Mouse (Mus musculus) kidney, adult 8-10 months (tissue): Measurements from ENCODE around the gene Tnni3.

Experiments used
- DNase-seq, 2 experiments: peaks; one replicate each; pipeline ENCODE4 v3.0.0; 2022

Tnni3 gene

DNA sequence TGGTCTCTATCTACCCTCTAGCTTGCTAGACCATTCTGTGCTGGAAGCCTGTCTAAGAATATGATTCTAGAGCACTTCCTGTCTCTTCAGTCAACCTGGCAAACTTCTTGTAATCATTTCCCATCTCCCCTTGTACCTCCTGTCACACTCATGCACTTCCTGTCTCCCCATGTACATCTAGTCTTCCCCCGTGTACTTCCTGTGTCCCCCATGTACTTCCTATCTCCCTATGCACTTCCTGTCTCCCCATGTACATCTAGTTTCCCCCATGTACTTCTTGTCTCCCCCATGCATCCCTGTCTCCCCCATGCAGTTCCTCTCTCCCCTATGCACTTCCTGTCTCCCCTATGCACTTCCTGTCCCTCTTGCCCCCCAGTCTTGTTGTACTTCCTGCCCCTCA, 5.5 kb downstream of the Tnni3 start:
- DNase-seq, result no peak

DNA sequence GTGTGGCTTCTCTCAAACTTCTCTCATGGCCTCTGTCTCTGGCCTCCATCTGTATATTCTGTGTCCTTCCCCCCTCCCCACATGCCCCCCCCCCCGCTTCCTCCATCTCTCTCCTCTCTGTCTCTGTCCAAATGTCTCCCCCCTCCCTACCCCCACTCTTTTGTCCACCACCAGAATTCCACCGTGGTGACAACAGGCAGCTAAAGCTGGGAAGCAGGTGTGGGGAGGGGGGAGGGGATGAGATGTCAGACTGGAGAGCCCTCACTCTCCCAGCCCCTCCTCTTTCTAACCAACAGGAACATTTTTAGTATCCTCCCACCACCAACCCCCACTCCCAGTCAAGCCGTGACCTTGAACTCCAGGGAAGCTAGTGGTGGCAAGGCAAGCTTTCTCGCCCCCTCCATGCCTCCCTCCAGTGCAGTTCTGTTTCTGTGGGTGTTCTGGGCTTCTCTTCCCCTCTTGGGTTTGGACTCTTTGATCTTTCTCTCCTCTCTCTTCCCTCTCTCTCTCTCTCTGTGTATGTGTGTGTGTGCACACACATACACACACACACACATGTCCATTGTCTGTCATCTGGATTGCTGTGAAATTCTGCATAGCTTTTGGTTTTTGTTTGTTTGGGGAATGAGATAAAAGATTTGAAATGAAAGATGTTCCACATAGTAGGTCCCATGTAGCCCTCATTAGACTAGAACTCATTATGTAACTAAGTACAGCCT, 7.5 kb downstream of the Tnni3 start, which contains the start of gene Tnnt1:
Gene Tnnt1, minus strand, starts transcription at position 51 of the 719 bp plus-strand sequence.
- DNase-seq, result no peak

DNA sequence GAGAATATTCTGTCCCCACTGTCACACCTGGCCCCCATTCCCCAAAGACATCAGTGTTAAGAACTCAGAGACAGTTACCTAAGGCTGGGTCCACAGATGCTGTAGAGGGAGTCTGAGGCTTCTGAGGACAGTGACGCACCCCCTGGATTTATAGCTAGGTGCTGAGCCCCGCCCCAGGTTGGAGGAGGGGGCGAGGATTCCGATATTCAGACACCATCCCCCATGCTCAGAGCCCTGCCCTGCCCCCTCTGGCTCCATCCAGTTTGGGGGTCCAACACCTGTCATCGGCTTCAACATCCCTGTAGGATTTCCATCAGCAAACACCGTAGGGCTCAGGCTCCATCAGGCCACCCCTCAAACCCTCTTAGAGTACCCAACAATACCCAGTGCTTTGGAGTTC, 8.2 kb downstream of the Tnni3 start:
- no peak for DNase-seq

DNA sequence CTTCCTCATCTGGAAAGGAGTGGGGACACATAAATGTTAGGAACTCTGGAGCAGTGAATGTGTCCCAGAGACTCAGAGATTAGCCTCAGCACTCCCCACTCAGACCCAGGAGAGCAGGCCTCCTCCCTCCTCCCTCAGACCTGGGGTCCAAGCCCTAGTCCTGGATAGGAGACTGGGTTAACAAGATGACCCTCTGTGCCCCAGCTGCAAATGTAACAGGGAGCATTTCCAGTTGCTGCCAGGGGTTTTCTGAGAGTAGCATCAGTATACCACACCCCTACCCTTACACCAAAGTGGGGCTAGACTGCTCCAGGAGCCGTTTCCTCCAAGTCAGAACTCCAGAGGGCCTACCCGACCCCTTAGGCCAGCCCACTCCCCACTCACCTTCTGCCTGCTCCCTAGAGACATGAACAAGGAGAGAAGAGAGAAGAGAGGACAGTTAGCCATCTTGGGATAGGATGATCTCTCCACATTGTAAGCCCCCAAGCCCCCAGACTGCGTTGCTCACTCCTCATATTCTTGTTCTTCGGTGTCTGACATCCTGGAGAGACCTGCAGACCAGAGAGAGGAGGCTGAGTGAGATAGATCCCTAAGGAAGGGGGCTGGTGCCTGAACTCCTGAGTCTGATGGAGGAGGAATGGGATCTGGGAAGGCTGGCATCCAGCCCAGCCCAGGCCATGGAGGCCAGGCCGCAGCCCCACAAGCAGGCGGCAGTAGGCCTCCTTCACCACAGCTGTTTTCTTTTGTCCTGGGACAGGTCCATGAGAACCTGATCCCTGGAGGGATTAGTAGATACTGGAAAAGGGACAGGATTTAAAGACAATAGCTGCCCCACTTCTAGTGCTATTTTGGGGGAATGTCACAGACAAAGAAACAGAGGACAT, 10.0 kb downstream of the Tnni3 start:
- DNase-seq, result no peak

DNA sequence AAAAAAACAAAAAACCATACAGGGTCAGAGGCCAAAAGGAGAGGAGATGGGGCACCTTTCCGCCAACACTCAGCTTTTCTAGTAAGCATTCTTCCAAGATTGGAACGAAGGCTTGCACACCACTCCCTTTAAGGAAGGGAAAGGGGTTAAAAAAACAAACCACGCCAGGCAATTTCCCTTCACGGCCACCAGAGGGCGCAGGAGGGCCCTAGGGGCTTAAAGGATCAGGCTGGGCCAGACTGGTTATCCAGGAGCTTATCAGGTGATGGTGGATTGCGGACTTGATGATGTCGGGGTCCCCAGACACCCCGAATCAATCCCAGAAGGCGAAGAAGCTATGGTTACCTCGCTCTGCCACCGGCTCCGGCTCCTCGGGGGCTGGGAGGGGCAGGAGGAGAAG, 10.8 kb downstream of the Tnni3 start:
- DNase-seq, result no peak

DNA sequence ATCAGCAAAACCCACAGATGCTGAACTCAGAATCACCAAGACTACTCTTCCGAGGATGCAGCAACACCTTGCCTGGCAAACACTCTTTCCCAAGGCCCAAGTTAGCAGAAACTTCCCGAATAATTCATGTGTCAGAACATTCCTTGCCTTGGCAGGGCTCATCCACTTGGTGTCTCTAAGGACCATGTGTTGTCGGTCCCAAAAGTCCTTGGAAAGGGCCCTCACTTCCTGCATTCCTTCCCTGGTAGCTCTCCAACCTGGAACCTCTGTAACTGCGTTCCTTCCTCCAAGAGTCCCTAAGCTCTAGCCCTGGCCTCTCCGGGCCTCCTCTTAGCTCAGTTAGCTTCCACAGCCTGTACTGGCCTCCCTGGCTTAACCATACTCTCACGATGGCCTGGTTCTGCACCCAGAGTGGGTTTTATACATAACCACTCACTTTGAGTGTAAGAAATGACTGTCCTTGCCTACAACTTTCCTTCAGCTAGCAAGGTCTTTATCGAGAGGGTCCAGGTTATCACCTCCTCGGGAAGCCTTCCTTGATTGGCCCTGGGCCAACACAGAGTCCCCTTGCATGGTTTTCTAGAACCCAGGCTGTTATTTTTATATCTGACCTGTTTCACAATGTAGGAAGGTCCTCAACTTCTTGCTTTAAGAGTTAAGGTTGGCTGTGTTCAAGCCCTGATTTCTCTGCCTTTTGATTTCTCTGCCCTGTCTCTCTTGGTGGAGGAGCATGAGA, 12.4 kb downstream of the Tnni3 start:
- no peak for DNase-seq

DNA sequence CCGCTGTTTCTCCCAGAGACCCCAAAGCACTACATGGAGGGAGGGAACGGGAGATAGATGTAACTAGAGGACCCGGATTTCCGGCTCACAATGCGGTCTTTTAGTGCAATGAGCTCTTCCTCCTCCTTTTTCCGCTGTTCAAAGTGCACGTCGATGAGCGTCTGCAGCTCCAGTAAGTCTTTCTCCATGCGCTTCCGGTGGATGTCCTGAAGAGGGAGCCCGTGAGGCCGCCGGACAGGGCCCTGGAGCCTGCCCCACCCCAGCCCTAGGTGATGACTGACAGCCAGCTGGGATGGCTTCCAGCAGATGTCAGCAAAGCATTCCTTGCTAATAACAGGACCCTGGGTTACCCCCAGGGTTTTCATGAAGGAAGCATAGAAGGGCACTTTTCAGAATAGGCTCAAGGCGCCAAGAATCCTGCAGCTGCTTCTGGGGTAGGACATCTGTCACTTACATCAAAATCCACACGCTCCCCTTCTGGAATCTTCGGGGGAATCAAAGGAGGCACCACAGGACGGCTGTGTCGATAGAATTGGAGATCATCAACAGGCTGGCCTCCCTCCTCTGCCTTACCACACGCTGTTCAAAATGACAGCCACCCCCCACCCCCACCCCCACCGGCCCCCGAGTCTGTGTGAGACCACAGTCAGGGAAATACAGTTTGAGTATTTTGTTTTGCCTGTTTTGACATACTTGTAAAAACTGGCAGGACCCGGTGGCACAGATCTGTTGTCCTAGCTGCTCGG, 14.0 kb downstream of the Tnni3 start:
- peak; percentile 70 to 74 for DNase-seq

DNA sequence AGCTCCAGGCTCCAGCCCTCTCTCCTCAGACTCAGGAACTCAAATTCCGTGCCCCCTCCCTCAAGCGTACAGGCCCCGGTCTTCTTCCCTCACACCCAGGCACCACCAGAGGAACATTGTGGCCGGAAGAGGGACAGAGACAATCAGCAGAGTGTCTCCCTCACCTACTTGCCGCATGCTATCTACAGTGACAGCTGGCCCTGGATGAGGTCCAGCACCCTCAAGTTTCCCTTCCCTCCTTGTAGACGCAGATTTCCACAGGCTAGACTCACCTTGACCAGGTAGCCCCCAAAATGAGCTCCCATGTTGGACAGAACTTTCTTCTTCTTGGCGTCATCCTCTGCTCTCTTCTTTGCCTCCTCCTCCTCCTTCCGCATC, 15.3 kb downstream of the Tnni3 start:
- no peak for DNase-seq

DNA sequence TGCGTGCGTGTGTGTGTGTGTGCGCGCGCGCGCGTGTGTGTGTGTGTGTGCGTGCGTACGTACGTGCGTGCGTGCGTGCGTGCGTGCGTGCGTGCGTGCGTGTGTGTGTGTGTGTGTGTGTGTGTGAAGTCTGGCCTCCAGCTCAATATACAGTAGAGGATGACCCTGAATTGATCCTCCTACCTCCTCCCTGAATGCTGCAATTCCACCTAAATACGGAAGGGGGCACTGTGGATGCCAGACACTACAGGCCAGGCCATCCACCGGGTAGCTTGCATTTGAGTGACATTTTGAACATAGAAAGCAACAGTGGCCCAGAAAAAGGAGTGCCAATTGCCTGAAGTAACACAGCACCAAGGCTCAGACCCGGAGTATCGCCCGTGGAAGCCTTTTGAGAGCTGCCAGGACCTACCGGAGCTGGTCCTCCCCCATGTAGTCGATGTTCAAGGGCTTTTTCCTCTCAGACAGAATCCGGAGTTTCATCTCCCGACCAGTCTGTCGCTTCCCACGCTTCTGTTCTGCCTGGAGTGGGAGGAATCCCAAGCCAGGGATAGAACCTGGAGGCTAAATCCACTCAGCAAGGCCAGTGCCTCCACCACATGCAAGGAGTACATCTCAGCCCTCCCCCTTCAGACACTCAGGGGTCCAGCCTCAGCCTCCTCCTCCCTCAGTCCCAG, 15.8 kb downstream of the Tnni3 start:
- no peak for DNase-seq

DNA sequence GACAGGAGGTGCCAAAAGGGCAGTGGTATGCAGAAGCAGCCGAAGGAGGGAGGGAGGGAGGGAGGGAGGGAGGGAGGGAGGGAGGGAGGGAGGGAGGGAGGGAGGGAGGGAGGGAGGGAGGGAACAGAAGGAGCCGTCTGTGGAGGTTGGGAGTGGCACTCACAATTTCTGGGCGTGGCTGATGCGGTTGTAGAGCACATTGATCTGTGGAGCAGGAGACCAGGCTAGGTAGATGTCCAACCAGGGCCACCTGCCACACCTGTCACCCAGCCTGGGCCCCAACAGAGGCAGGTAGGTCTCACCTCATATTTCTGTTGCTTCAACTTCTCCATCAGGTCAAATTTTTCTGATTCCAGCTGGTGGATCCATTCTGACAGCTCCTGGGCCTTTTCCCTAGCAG, 16.8 kb downstream of the Tnni3 start:
- no peak for DNase-seq

DNA sequence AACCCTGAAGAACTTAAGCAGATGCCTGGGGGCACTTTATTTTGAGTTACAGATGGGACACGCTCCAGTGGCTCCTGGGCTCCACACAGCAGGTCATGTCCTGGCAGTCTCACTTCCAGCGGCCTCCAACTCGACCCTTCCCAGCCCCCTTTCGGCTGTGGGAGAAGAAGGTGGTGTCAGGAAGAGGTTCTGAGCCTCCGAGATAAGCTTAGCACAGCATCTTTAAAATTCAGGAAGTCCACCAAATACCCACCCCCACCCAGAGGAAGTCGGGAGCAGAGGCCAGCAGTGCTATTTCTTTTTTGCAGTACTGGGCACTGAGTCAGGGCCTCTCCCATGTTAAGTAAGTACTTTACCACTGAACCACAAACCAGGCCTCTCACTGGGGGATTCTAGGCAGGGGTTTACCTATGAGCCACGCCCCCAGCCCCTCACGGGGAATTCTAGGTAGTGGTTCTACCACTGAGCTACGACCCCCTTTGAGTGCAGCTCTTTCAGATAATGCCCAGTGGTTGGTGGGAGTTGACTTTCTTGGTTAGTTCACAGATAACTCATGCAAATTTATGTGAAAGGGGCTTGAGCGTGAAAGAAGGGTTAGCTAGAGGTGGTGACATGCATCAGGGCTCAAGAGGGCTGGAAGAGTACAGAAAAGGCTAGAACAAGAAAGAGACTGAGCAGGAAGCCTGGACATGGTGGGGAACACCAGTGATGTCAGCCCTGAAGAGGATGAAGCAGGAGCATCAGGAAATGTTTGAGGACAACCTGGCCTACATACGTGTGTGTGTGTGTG, 19.2 kb downstream of the Tnni3 start:
- no peak for DNase-seq

DNA sequence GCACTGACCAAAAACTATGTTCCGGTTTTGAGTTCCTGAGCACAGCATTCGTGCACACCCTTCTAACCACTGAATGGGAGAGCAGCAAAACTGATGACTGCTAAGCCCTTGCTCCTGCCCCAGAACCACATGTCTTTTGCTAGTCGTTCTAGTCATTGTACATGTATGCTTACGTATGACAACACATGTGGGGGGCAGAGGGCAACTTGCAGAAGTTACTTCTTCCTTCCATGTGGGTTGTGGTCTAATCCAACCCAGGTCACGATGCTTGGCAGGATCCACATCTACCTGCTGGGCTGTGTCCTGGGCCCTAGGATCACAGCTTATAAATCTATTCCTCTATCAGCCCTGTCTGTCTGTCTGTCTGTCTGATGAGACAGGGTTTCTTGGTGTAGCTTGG, 20.2 kb downstream of the Tnni3 start:
- no peak for DNase-seq

DNA sequence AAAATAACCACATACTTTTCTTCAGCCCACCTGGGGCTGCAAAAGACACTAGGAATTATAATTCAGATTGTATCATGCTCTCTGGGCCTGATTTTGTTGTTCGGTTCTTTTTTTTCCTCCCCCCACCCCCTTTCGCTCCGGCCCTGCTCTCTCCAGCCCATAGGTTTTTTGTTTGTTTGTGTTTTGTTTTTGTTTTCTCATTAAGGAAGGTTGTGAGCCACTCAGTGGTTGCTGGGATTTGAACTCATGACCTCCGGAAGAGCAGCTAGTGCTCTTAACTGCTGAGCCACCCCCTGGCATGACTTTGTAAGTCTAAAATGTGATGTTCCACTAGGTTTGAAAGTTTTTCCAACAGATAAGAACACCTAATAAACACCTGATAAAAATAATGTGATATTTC, 20.9 kb downstream of the Tnni3 start:
- DNase-seq, result no peak

DNA sequence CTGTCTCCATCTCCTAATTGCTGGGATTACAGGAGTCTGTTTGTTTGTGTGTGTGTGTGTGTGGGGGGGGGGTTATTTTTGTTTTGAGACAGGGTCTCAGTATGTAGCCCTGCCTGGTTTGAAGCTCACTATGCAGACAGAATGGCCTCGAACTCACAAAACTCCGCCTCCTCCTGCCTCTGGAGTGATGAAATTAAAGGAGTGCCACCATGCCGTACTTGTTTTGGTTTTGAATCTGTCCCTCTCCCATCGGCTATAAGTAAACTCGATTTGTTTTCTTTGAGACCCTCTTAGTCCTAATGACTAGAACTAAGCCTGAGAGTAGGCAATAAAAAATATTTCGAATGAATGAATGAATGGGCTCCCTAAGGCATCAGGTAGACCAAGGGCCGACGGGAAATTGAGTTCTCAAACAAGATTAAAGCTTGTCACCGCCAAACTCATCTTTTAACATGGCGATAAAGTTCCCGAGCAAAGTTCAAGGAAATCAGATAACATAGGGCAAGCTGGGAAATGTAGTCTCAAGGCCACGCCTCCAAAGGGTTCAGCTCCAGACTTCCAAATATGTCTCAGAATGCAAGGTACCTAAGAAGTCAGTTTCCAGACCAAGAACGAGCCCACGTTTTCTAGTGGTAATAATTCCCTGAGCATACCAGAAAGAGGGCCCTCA, 21.5 kb downstream of the Tnni3 start:
- peak; percentile 37 to 72 for DNase-seq

DNA sequence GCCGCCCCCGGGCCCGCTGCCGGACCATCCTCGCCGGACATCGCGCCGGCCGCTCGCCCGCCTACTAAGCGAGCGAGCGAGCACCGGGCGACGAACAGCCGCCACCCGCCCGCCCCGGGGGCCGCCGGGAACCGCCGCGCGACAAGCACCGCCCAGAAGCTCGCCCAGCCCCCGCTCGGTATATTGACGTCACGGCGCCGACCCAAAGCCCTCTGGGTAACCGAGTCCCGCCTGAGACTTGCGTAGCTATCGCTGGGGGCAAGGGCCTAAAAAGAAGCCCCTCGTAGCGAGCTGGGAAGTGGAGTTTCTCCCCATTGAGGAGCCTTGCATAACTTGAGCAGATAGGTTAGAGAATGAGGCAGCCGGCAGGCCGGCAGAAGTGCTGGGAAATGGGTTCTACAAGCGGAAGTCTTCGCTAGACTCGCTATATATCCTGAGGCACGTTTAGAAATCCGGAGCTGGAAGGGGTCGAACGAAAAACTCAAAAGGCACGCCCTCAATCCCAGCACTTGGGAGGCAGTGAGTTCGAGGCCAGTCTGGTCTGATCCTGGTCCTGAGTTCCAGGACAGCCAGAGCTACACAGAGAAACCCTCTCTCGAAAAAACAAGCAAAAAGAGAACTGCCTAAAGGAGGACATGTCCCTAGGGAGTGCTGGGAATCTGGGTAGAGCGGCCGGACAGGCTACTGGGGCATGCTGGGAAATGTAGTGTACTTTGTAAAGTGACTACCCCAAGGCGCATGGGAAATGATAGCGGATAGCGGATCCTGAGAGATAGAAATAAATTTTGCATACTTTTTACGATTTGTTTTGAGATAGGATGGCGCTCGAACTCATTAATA, 22.3 kb downstream of the Tnni3 start, which contains the start of gene Ppp1r12c:
Gene Ppp1r12c, minus strand, starts transcription at position 123 of the 840 bp plus-strand sequence.
- DNase-seq, result peak; percentile 93 to 95

DNA sequence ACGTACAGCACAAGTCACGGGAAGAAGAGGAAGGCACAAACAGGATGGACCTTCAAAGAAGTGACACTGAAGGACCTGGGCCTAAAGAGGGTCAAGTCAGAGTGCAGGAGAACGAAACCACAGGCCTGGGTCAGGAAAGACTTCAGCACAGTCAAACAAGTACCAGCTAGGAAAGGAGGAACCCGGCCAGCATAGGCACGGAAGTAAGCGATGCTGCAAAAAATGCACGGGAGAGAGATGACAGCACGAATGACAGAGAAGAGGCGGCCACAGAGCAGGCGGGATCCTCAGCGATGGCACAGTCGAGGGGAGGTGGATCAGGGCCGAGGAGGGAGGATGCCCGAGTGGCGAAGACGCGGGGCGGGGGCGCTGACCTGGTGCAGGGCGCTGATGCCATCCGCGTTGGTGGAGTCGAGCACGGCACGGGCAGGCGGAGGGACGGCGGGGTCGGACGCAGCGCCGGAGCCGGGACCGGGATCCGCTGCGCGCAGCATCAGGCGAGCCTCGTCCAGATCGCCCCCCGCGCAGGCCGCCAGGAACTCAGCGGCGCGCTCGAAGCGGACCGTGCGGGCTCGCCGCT, 23.0 kb downstream of the Tnni3 start:
- DNase-seq, result peak; percentile 20 to 31

DNA sequence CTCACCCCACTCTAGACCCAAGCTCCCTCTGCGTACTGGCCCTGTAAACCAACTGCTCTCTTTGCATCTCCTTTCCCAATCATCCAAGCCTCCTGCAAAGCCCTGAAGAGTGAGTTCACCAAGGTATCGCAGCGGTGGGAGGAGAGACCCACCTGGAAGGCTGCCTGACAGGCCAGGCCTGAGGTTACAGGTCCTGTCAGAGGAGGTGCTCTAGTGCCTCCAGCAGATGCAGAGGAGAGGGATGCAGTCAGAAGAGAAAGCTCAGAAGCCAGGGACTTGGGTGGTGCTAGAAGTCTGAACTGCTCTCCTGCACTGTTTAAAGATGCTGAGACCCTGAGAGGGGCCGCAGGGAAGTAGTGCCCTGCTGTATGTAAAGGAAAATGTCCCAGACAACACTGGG, 25.0 kb downstream of the Tnni3 start:
- DNase-seq, result no peak

DNA sequence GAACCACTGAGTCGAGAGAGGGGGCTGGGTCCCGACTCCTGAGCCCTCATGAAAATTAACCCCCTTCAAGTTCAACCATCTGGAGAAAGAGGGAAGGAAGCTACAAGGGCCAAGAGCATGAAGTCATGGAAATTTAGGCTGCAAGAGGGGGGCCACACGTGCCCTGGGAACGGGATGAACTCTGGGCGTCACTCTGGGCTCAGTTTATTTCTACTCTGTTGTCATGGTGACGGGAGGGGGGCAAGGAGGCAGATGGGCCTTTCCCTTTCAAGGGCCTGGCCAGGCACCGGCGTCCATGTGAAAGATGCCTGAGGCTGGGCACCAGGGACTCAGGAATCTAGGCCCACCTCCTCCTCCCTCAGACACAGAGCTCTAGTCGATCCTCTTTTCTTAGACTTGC, 25.8 kb downstream of the Tnni3 start:
- peak; percentile 21 to 36 for DNase-seq

DNA sequence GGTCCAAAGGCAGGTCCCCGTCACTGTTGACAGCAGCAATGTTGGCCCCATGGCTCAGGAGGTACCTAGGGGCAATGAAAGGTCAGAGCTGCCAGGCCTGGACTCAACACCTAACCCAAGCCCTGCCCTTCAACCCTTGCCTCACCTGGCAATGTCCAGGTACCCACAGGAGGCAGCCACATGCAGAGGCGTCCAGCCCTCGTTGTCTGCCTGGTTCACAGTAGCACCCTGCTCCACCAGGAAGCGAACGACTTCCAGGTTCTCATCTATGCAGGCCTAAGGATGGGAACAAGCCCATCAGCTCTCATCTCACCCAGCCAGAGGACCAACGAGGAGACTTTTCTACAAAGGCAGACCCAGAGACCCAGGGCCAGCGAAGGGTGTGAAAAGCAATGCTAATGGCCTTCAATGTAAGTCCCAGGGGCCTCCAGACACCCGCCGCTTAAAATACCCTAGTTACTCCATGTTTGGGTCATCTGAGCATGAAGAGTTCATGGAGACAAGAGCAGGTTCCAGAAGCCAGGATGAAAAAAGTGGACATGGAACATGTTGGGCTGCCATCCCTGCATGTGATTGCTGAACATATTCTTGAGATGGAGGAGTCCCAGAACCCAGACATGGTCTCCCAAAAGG, 26.6 kb downstream of the Tnni3 start:
- DNase-seq, result no peak
